ENCODE assay signal across 9 mouse cellular contexts in the genomic region with DNA sequence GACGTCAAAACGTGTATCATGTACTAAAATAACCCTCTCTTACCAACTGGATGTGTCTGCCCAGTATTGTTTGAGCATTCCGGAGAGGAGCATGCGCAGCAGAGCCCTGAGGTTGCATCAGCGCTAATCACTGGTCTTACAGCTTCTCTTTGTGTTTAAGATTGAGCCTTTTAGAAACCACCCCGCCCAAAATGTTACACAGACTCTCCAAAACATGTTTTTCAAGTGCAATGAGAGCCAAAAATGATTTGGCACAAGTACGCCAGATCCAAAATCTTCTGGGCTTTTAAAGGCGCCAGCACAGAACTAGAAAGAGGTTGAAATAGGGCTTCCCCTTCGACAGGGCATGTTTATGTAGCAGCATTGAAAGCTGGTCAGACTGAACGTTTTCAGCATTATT.
DNase-seq lines count a peak whose midpoint lies in the region; ATAC-seq and TF ChIP-seq lines count a peak whose summit lies in the region.
"Had no signal": no experiment of that assay in that cellular context is flagged by ENCODE, and none has a peak within 500 bp of the region (broad histone marks: within the 10 kb centered on the region; RNA-seq: fewer than 3 reads in every experiment).

No protein-coding gene starts in this region.

- H3K36me3 ChIP-seq in CH12.LX (replicated peaks in 1 of 2; ENCODE audit: control insufficient read depth in 1 of 2, insufficient read depth in 1 of 2, low read length in 1 of 2) = no peaks in the 10 kb centered on the region
- H3K36me3 ChIP-seq in liver, embryonic 14.5 days (replicated peaks; ENCODE audit: control insufficient read depth, insufficient read depth, low read depth) = no peaks in the 10 kb centered on the region
- H3K36me3 ChIP-seq: neural tube, embryonic 13.5 days had no signal

- dilution Hi-C loops in CH12.LX (cut with MboI; ENCODE audit: extremely low pct_ligation_motif_present, extremely low pct_unique_long_range_greater_than_20kb, low sequenced_read_pairs) = no loop called here

- peak; percentile 25 to 44 for DNase-seq in cerebellum, postnatal 25 days
- DNase-seq in cerebellum, adult 11-12 months = no peak
- no peak for DNase-seq in CH12.LX (ENCODE audit: extremely low read depth)
- DNase-seq in gastrocnemius, adult 18-20 months (ENCODE audit: low spot score) = peak; percentile 55
- no peak for DNase-seq in liver, embryonic 14.5 days (ENCODE audit: low read depth in 3 of 3, low spot score in 3 of 3)
- no peak for DNase-seq in kidney, adult 9 months
- DNase-seq in thymus, postnatal 14 days = no peak

- H3K4me2 ChIP-seq in CH12.LX (ENCODE audit: insufficient read depth, low read depth, poor library complexity, severe bottlenecking) = no peak overlapping the region
- peak overlapping the region; percentile 54; the same call in 1 of the 2 replicates for H3K4me2 ChIP-seq in liver, embryonic 14.5 days (ENCODE audit: low read depth)
- H3K4me2 ChIP-seq: neural tube, embryonic 13.5 days had no signal

- no peak overlapping the region for H3K9ac ChIP-seq in CH12.LX (ENCODE audit: insufficient read depth, low read depth)
- H3K9ac ChIP-seq in liver, embryonic 14.5 days (replicated peaks) = no peak overlapping the region
- H3K9ac ChIP-seq: neural tube, embryonic 13.5 days had no signal

- TF ChIP-seq RAD21 in CH12.LX (IDR thresholded peaks at IDR 0.05; ENCODE audit: low read depth, low read length) = no peak

- H3K27ac ChIP-seq in CH12.LX (ENCODE audit: insufficient read depth, low read depth) = no peak overlapping the region
- H3K27ac ChIP-seq in liver, embryonic 14.5 days = no peak overlapping the region; the same call in none of the 2 replicates
- H3K27ac ChIP-seq: neural tube, embryonic 13.5 days had no signal

- in situ Hi-C loops in CH12.LX (cut with MboI; ENCODE audit: low pct_ligation_motif_present, low pct_unique_long_range_greater_than_20kb, low sequenced_read_pairs) = no loop called here

- peaks cover 0 to 3% of the 10 kb centered on the region in 2 experiments; a peak in 1 of 4 replicates for H3K4me1 ChIP-seq in CH12.LX (ENCODE audit: control insufficient read depth in 1 of 2, insufficient read depth in 2 of 2)
- peaks cover 57 to 62% of the 10 kb centered on the region in 2 experiments for H3K4me1 ChIP-seq in liver, embryonic 14.5 days (replicated peaks; ENCODE audit: control insufficient read depth in 2 of 2, insufficient read depth in 2 of 2, low read length in 1 of 2)
- H3K4me1 ChIP-seq: neural tube, embryonic 13.5 days had no signal

- TF ChIP-seq CTCF in CH12.LX (conservative IDR thresholded peaks at IDR 0.05 in 1 of 2, IDR thresholded peaks at IDR 0.05 in 1 of 2; ENCODE audit: low read depth in 2 of 2, low read length in 2 of 2) = no peak
- TF ChIP-seq CTCF in liver, embryonic 14.5 days (IDR thresholded peaks at IDR 0.05; ENCODE audit: low read depth) = no peak

- no peak for TF ChIP-seq EP300 in CH12.LX (IDR thresholded peaks at IDR 0.05; ENCODE audit: low read length)
- no peak for TF ChIP-seq EP300 in liver, embryonic 14.5 days (IDR thresholded peaks at IDR 0.05; ENCODE audit: low read depth)

- H3K79me2 ChIP-seq in CH12.LX (replicated peaks; ENCODE audit: control insufficient read depth, extremely low read depth, insufficient read depth, poor library complexity, severe bottlenecking) = no peaks in the 10 kb centered on the region

- H3K27me3 ChIP-seq in CH12.LX (replicated peaks) = no peaks in the 10 kb centered on the region
- H3K27me3 ChIP-seq in liver, embryonic 14.5 days (ENCODE audit: control insufficient read depth, insufficient read depth, low read length) = no peaks in the 10 kb centered on the region
- H3K27me3 ChIP-seq: neural tube, embryonic 13.5 days had no signal

- H3K4me3 ChIP-seq in CH12.LX (replicated peaks in 1 of 3; ENCODE audit: low read depth in 2 of 3, low read length in 2 of 3, poor library complexity in 1 of 3) = no peak overlapping the region
- H3K4me3 ChIP-seq in liver, embryonic 14.5 days (ENCODE audit: insufficient read depth in 1 of 2, low read depth in 2 of 2, low read length in 2 of 2) = no peak overlapping the region
- H3K4me3 ChIP-seq: neural tube, embryonic 13.5 days had no signal

- no peak for TF ChIP-seq POLR2A in CH12.LX (IDR thresholded peaks at IDR 0.05; ENCODE audit: low read depth, low read length)

- WGBS in liver, embryonic 14.5 days (ENCODE audit: insufficient replicate concordance) = 67% methylated on average over 10 of the region's 10 CpGs

- no peak for ATAC-seq in liver, embryonic 14.5 days (ENCODE audit: insufficient read depth)
- ATAC-seq in megakaryocyte-erythroid progenitor cell, adult 5-6 weeks (replicated peaks; ENCODE audit: low FRiP score, low TSS enrichment, poor library complexity, severe bottlenecking) = no peak

- no peaks in the 10 kb centered on the region for H3K9me3 ChIP-seq in CH12.LX (replicated peaks; ENCODE audit: low read length)
- H3K9me3 ChIP-seq in liver, embryonic 14.5 days (ENCODE audit: control insufficient read depth, low read length) = no peaks in the 10 kb centered on the region
- H3K9me3 ChIP-seq: neural tube, embryonic 13.5 days had no signal

TF ChIP-seq in CH12.LX, 34 proteins besides CTCF, POLR2A, EP300 and RAD21:
- TF ChIP-seq MXI1 (IDR thresholded peaks at IDR 0.05; ENCODE audit: low read depth, low read length) (no peak), USF1 (IDR thresholded peaks at IDR 0.05; ENCODE audit: low read depth, low read length) (no peak), KAT2A (IDR thresholded peaks at IDR 0.05; ENCODE audit: insufficient replicate concordance, low read length) (no peak), NRF1 (IDR thresholded peaks at IDR 0.05; ENCODE audit: low read depth, low read length) (peak; percentile 64), CHD1 (IDR thresholded peaks at IDR 0.05; ENCODE audit: low read depth, low read length) (no peak)

Comparison
In these comparisons a context has a peak if more than half of its experiments do, and no peak if none do; other contexts are left out.
1. DNase-seq: peak in cerebellum, postnatal 25 days (2 of 2) and gastrocnemius, adult 18-20 months (single experiment); none in cerebellum, adult 11-12 months (single experiment), CH12.LX (single experiment), liver, embryonic 14.5 days (0 of 3), kidney, adult 9 months (single experiment) and thymus, postnatal 14 days (single experiment).